Mouse (Mus musculus) heart, postnatal 0 days (tissue): ENCODE results near the gene Hnrnpu. TPM values are rescaled to one million over a fixed set of nuclear protein-coding genes. Genes with fewer than 3 reads are reported as not detected.

Experiments used
- ATAC-seq: fragments of 200-750 bp; cut with Nextera tagmentation; 2 replicates; pipeline ENCODE4 v1.8.0; 2017; ENCODE audit warnings: low read depth, moderate number of reproducible peaks, moderate library complexity; ENCODE audit not compliant: insufficient read depth
- DNase-seq: peaks from one replicate; pipeline ENCODE4 v3.0.0-alpha.2; 2016; ENCODE audit warnings: low spot score
- H3K27ac ChIP-seq: fragments of 300-500 bp; sonication (generic); 2 replicates; pipeline ENCODE4 v1.5.1; 2014; ENCODE audit warnings: low read depth, mild to moderate bottlenecking
- H3K27me3 ChIP-seq: fragments of 300-500 bp; sonication (generic); 2 replicates; pipeline ENCODE4 v1.6.1; 2014; ENCODE audit warnings: low read length, mixed read lengths; ENCODE audit not compliant: control insufficient read depth, insufficient read depth
- H3K36me3 ChIP-seq: fragments of 300-500 bp; sonication (generic); replicated peaks from 2 replicates; pipeline ENCODE4 v1.6.1; 2014; ENCODE audit warnings: low read length, mixed read lengths; ENCODE audit not compliant: control insufficient read depth, insufficient read depth
- H3K4me1 ChIP-seq: fragments of 300-500 bp; sonication (generic); 2 replicates; pipeline ENCODE4 v1.6.1; 2014; ENCODE audit warnings: antibody characterized with exemption; ENCODE audit not compliant: control insufficient read depth, insufficient read depth
- H3K4me2 ChIP-seq: fragments of 300-500 bp; sonication (generic); 2 replicates; pipeline ENCODE4 v1.6.1; 2014; ENCODE audit warnings: low read depth, mild to moderate bottlenecking, low read length, moderate library complexity
- H3K4me3 ChIP-seq: fragments of 300-500 bp; sonication (generic); 2 replicates; pipeline ENCODE4 v1.5.1; 2014; ENCODE audit warnings: low read depth, low read length
- H3K9ac ChIP-seq: fragments of 300-500 bp; sonication (generic); replicated peaks from 2 replicates; pipeline ENCODE4 v1.6.1; 2014; ENCODE audit warnings: low read depth, low read length, mixed read lengths
- H3K9me3 ChIP-seq: fragments of 300-500 bp; sonication (generic); replicated peaks from 2 replicates; pipeline ENCODE4 v1.6.1; 2016; ENCODE audit warnings: low read length; ENCODE audit not compliant: control insufficient read depth
- CTCF ChIP-seq: IDR thresholded peaks from 2 replicates; pipeline ENCODE4 v1.5.1; 2016; ENCODE audit warnings: antibody characterized with exemption, control low read depth, low read depth
- EP300 ChIP-seq: IDR thresholded peaks from 2 replicates; pipeline ENCODE4 v1.6.1; 2016; ENCODE audit warnings: antibody characterized with exemption, low read depth
- WGBS: fragments of 180-500 bp; shearing (Covaris S2); extraction: QIAGEN DNeasy Blood & Tissue Kit; methylation state at CpG from one replicate; pipeline ENCODE4 v1.1.7; 2014; 5-methylcytosine and 5-hydroxymethylcytosine counted together
- polyA plus RNA-seq: library from polyadenylated mRNA; unstranded; fragments of >200 nt; fragmentation: Nextera tagmentation; extraction: Ambion mirVana; gene quantifications from 2 replicates; pipeline ENCODE4 v1.2.1, GENCODE M21; 2015
- total RNA-seq: library from RNA; depleted of rRNA; stranded (reverse); fragments of >200 nt; gene quantifications from 2 replicates; pipeline ENCODE4 v1.2.3, GENCODE M21; 2014; ENCODE audit warnings: low replicate concordance

Hnrnpu gene
- total and polyA plus RNA-seq, 2 experiments from 2014 or later: 62.2 to 107 TPM

- H3K27ac ChIP-seq: peak overlapping the region; percentile 94
- ATAC-seq: no peak
- H3K4me2 ChIP-seq: peak overlapping the region; percentile 69; the same call in 1 of the 2 replicates
- peak overlapping the region; percentile 44; the same call in 1 of the 2 replicates for H3K9ac ChIP-seq
- H3K36me3 ChIP-seq: no peaks in the 10 kb centered on the region
- H3K4me1 ChIP-seq: peaks cover 9% of the 10 kb centered on the region; the same call in 1 of the 2 replicates
- DNase-seq: no peak
- TF ChIP-seq CTCF (no peak), EP300 (no peak)
- H3K9me3 ChIP-seq: no peaks in the 10 kb centered on the region
- no peak overlapping the region for H3K4me3 ChIP-seq
- 63% methylated on average over 6 of the region's 6 CpGs for WGBS
- H3K27me3 ChIP-seq: no peaks in the 10 kb centered on the region
These were observed 30.5 kb upstream of the Hnrnpu start for GRCm38 (mm10) chr1:178368121-178368520.

DNA sequence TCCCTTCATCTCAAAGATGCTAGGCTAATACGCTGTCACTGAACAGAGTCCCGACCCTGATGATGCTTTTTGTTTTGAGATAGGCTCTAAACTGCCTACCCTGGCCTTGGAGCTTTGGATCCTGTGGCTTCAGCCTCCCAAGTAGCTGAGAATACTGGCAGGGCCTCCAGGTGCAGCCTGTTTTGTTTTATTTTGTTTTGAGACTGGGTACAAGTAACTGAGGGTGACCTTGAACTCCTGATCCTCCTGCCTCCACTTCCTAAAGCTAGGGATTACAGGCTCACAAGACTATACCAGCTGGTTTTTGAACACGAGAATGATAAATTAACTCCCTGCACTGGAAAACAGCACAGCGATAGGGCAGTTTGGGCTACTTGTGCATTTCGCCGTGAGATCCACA is 27.6 kb upstream of the Hnrnpu start:
- WGBS: 85% methylated on average over 6 of the region's 6 CpGs
- no peaks in the 10 kb centered on the region for H3K9me3 ChIP-seq
- no peak for TF ChIP-seq EP300
- no peak for TF ChIP-seq CTCF
- no peak for DNase-seq
- H3K4me1 ChIP-seq: peaks cover 9% of the 10 kb centered on the region; the same call in 1 of the 2 replicates
- H3K36me3 ChIP-seq: no peaks in the 10 kb centered on the region
- ATAC-seq: no peak
- H3K27me3 ChIP-seq: no peaks in the 10 kb centered on the region
- H3K4me2 ChIP-seq: no peak overlapping the region
- no peak overlapping the region for H3K27ac ChIP-seq
- no peak overlapping the region for H3K4me3 ChIP-seq
- no peak overlapping the region for H3K9ac ChIP-seq

DNA sequence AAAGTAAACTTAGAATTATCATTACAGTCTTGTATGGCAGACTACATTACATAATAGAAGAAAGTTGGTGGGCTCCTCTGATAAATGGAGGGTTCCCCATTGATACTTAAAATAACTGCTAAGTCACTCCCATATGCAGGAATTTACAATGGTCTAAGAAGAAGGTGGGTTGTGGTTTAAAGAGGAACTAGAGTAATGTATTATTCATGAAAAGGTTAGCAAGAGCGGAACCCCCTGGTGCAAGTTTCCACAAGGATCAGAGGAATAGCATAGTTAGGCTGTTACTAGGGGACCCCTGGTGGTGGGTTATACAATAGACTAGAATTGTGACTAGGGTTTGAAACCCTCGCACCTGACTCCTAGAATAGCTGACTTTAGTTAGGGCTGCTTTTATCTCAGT is 23.1 kb upstream of the Hnrnpu start:
- WGBS: 80% methylated on average over 2 of the region's 2 CpGs

GRCm38 (mm10) chr1:178360264-178360663 is 22.7 kb upstream of the Hnrnpu start:
- Histone ChIP-seq H3K9me3 (no peaks in the 10 kb centered on the region), H3K4me2 (no peak overlapping the region), H3K4me1 (no peaks in the 10 kb centered on the region), H3K36me3 (no peaks in the 10 kb centered on the region), H3K27ac (no peak overlapping the region), H3K9ac (no peak overlapping the region), H3K27me3 (no peaks in the 10 kb centered on the region), H3K4me3 (no peak overlapping the region)
- no peak for DNase-seq
- no peak for TF ChIP-seq EP300
- no peak for TF ChIP-seq CTCF
- no peak for ATAC-seq
- WGBS: 82% methylated on average over 11 of the region's 11 CpGs

More for the DNA sequence above, 23.1 kb upstream of the Hnrnpu start:
- no peak for ATAC-seq
- Histone ChIP-seq H3K27ac (no peak overlapping the region), H3K9me3 (no peaks in the 10 kb centered on the region), H3K9ac (no peak overlapping the region), H3K36me3 (no peaks in the 10 kb centered on the region), H3K4me1 (no peaks in the 10 kb centered on the region), H3K4me3 (no peak overlapping the region), H3K4me2 (no peak overlapping the region), H3K27me3 (no peaks in the 10 kb centered on the region)
- TF ChIP-seq CTCF: no peak
- TF ChIP-seq EP300: no peak
- DNase-seq: no peak

- no peak for ATAC-seq
- H3K9ac ChIP-seq: no peak overlapping the region
- H3K4me3 ChIP-seq: no peak overlapping the region
- H3K9me3 ChIP-seq: no peaks in the 10 kb centered on the region
- no peak overlapping the region for H3K4me2 ChIP-seq
- TF ChIP-seq CTCF: no peak
- TF ChIP-seq EP300: no peak
- no peaks in the 10 kb centered on the region for H3K36me3 ChIP-seq
- WGBS: 59% methylated on average over 12 of the region's 12 CpGs
- H3K27ac ChIP-seq: peak overlapping the region; percentile 12; the same call in 1 of the 2 replicates
- no peaks in the 10 kb centered on the region for H3K27me3 ChIP-seq
- no peak for DNase-seq
- H3K4me1 ChIP-seq: no peaks in the 10 kb centered on the region
These were observed 20.4 kb upstream of the Hnrnpu start for GRCm38 (mm10) chr1:178357776-178358710.
